Mouse (Mus musculus): ENCODE measurements around the gene Nrtn. TPM values are rescaled to one million over a fixed set of nuclear protein-coding genes. Genes with fewer than 3 reads are reported as not detected.

Gene Nrtn
- polyA plus RNA-seq, 1 experiment from 2014 or later, result 20.6 TPM

DNA sequence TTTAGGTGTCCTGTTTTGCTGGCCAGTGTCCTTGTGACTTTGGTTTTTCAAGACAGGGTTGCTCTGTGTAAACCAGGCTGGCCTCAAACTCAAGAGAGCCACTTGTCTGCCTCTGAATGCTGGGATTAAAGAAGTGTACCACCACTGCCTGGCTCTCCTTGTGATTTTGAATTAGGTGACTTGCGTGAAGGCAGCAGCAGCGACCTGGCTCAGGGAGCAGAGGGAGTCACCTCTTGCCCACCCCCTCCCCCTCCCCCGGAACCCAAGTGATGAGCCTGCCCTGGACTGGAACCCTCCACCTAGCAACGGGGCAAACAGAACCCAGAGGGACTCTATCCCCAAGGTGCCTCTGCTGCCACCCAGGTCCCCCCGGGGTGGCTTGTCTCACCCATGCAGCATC is 12.6 kb upstream of the Nrtn start, which contains the start of gene Prr22:
Gene Prr22, plus strand, starts transcription at position 301 of the 400 bp plus-strand sequence.
- peaks cover 38% of the 10 kb centered on the region for H3K36me3 ChIP-seq (ENCODE audit: control insufficient read depth, insufficient read depth)
- 0 out of 2 replicates have a peak, but pooled peaks cover 4% of the 10 kb centered on the region for H3K4me1 ChIP-seq (replicated peaks; ENCODE audit: control insufficient read depth, insufficient read depth, low read length)
- H3K9me3 ChIP-seq (ENCODE audit: control insufficient read depth), result no peaks in the 10 kb centered on the region
- no peak for ATAC-seq
- WGBS, result 89% methylated on average over 5 of the region's 5 CpGs
- H3K9ac ChIP-seq (ENCODE audit: low read depth, low read length), result no peak within 1 kb of the TSS
- no peak for TF ChIP-seq CTCF (IDR thresholded peaks at IDR 0.05; ENCODE audit: low read depth)
- H3K27ac ChIP-seq (ENCODE audit: low read depth, low read length), result no peak within 1 kb of the TSS
- H3K4me3 ChIP-seq (ENCODE audit: low read depth, low read length), result no peak within 1 kb of the TSS
- no peak within 1 kb of the TSS for H3K4me2 ChIP-seq (replicated peaks; ENCODE audit: low read depth)
- H3K27me3 ChIP-seq (replicated peaks; ENCODE audit: control insufficient read depth, insufficient read depth, low read length), result no peaks in the 10 kb centered on the region

- Histone ChIP-seq H3K36me3 (ENCODE audit: control insufficient read depth, insufficient read depth) (peaks cover 38% of the 10 kb centered on the region), H3K4me1 (replicated peaks; ENCODE audit: control insufficient read depth, insufficient read depth, low read length) (0 out of 2 replicates have a peak, but pooled peaks cover 4% of the 10 kb centered on the region), H3K27me3 (replicated peaks; ENCODE audit: control insufficient read depth, insufficient read depth, low read length) (no peaks in the 10 kb centered on the region), H3K9me3 (ENCODE audit: control insufficient read depth) (no peaks in the 10 kb centered on the region), H3K4me3 (ENCODE audit: low read depth, low read length) (no peak overlapping the region), H3K4me2 (replicated peaks; ENCODE audit: low read depth) (no peak overlapping the region), H3K9ac (ENCODE audit: low read depth, low read length) (no peak overlapping the region), H3K27ac (ENCODE audit: low read depth, low read length) (no peak overlapping the region)
- 91% methylated on average over 11 of the region's 11 CpGs for WGBS
- no peak for ATAC-seq
- TF ChIP-seq CTCF (IDR thresholded peaks at IDR 0.05; ENCODE audit: low read depth), result no peak
Observed at GRCm38 (mm10) chr17:56768941-56769340, 11.6 kb upstream of the Nrtn start.

DNA sequence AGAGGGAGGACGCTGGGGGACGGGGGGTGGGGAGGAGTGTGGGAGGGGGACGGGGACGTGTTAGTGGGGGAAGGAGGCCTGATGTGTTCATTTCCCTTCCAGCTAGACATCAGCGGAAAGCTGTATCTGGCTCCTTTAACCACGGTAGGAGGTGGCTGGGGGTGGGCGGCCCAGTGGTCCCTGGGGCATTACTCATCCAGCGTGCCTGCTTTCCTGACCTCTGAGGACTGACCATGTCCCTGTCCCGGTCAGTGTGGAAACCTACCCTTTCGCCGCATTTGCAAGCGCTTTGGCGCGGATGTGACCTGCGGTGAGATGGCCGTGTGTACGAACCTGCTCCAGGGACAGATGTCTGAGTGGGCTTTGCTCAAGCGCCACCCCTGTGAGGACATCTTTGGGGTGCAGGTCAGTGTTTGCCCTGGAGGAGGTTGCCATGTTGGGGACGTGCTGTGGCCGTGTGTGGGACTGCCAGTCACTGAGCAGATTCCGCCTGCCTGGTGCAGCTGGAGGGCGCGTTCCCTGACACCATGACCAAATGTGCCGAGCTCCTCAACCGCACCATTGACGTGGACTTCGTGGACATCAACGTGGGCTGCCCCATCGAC is 10.3 kb upstream of the Nrtn start:
- Histone ChIP-seq H3K36me3 (ENCODE audit: control insufficient read depth, insufficient read depth) (peaks cover 38% of the 10 kb centered on the region), H3K27ac (ENCODE audit: low read depth, low read length) (peak overlapping the region; percentile 28; the same call in 1 of the 2 replicates), H3K4me1 (replicated peaks; ENCODE audit: control insufficient read depth, insufficient read depth, low read length) (0 out of 2 replicates have a peak, but pooled peaks cover 4% of the 10 kb centered on the region), H3K9ac (ENCODE audit: low read depth, low read length) (no peak overlapping the region), H3K9me3 (ENCODE audit: control insufficient read depth) (no peaks in the 10 kb centered on the region), H3K4me3 (ENCODE audit: low read depth, low read length) (no peak overlapping the region), H3K4me2 (replicated peaks; ENCODE audit: low read depth) (no peak overlapping the region), H3K27me3 (replicated peaks; ENCODE audit: control insufficient read depth, insufficient read depth, low read length) (no peaks in the 10 kb centered on the region)
- 92% methylated on average over 29 of the region's 29 CpGs for WGBS
- no peak for ATAC-seq
- TF ChIP-seq CTCF (IDR thresholded peaks at IDR 0.05; ENCODE audit: low read depth), result no peak

DNA sequence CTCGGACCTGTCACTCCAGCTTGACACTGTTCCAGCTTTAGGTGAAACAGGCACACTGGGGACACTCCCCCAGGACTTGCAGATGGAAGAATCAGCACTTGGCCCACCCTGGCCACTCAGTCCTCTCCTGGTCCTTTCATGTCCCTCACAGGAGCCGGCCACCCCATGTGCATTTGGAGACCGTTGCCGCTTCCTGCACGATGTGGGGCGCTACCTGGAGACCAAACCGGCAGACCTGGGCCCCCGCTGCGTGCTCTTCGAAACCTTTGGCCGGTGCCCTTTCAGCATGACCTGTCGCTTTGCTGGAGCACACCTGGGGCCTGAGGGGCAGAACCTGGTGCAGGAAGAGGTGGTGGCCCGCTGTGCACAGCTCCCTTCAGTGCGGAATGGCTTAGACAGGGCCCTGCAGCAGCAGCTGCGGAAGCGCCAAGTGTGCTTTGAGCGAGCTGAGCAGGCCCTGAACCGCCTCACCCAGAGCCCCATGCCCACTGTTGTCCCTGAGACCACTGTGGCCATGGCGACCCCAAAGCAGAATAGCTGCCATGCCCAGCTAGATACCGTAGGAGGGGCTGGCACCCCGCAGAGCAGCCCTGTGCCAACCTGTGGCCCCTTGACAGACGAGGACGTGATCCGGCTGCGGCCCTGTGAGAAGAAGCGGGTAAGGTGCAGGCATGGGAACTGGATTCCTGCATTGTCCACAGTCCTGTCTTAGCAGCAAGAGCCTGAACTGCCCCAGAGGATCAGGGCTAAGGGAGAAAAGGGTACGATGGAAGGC is 9.5 kb upstream of the Nrtn start:
- no peak for ATAC-seq
- WGBS, result 96% methylated on average over 27 of the region's 27 CpGs
- H3K9ac ChIP-seq (ENCODE audit: low read depth, low read length), result no peak overlapping the region
- peaks cover 38% of the 10 kb centered on the region for H3K36me3 ChIP-seq (ENCODE audit: control insufficient read depth, insufficient read depth)
- no peaks in the 10 kb centered on the region for H3K27me3 ChIP-seq (replicated peaks; ENCODE audit: control insufficient read depth, insufficient read depth, low read length)
- no peaks in the 10 kb centered on the region for H3K9me3 ChIP-seq (ENCODE audit: control insufficient read depth)
- H3K4me2 ChIP-seq (replicated peaks; ENCODE audit: low read depth), result no peak overlapping the region
- no peak overlapping the region for H3K27ac ChIP-seq (ENCODE audit: low read depth, low read length)
- no peak overlapping the region for H3K4me3 ChIP-seq (ENCODE audit: low read depth, low read length)
- 0 out of 2 replicates have a peak, but pooled peaks cover 4% of the 10 kb centered on the region for H3K4me1 ChIP-seq (replicated peaks; ENCODE audit: control insufficient read depth, insufficient read depth, low read length)
- TF ChIP-seq CTCF (IDR thresholded peaks at IDR 0.05; ENCODE audit: low read depth), result no peak

DNA sequence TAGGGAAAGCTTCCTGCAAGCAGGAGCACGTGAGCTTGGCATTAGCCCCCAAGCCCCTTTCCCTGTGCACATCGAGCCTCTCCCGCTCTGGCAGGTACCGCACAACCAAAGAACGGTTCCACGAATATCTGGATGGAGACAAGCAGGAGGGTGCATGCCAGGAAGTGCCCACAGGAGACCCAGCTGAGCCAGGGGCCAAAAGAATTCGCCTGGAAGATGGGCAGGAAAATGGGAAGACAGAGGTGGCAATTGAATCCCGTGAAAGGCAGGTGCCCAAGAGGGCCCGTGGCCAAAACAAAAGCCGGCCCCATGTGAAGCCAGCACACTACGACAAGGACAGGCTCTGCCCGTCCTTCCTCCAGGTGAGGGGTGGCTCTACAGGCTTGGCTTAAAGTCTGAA is 8.1 kb upstream of the Nrtn start:
- Histone ChIP-seq H3K9me3 (ENCODE audit: control insufficient read depth) (no peaks in the 10 kb centered on the region), H3K4me3 (ENCODE audit: low read depth, low read length) (peak overlapping the region; percentile 75), H3K27me3 (replicated peaks; ENCODE audit: control insufficient read depth, insufficient read depth, low read length) (no peaks in the 10 kb centered on the region), H3K4me2 (replicated peaks; ENCODE audit: low read depth) (peak overlapping the region; percentile 70), H3K4me1 (replicated peaks; ENCODE audit: control insufficient read depth, insufficient read depth, low read length) (0 out of 2 replicates have a peak, but pooled peaks cover 4% of the 10 kb centered on the region), H3K9ac (ENCODE audit: low read depth, low read length) (no peak overlapping the region), H3K36me3 (ENCODE audit: control insufficient read depth, insufficient read depth) (peaks cover 37% of the 10 kb centered on the region), H3K27ac (ENCODE audit: low read depth, low read length) (peak overlapping the region; percentile 87; the same call in 1 of the 2 replicates)
- TF ChIP-seq CTCF (IDR thresholded peaks at IDR 0.05; ENCODE audit: low read depth), result no peak
- ATAC-seq, result no peak
- 44% methylated on average over 12 of the region's 12 CpGs for WGBS

Data from intestine, postnatal 0 days (tissue).